Mouse (Mus musculus): ENCODE results near the gene Lcn3. TPM values are rescaled to one million over a fixed set of nuclear protein-coding genes. Genes with fewer than 3 reads are reported as not detected.

Gene Lcn3
- not detected in 2 replicates for polyA plus RNA-seq (2015; fragmentation: Nextera tagmentation; extraction: Ambion mirVana)

DNA sequence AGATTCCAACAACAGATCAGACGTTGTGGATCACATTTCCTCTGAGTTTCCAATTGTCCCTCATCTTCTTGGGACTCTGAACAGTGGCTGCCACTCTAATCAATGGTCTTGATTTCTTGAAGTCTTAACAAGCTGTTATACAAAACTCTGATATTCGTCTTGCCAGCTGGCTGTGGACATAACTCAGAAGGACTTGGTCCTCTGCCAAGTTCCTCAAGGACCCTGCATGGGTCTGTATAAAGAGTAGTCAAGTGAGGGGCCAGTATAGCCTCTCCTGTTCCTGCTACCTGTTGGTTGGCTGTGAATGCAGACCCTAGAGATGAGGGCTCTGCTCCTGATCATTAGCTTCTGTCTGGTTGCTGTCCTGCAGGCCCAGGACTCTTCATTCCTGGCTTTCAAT, at the start of gene Lcn3:
TSS of gene Lcn3 (plus strand) at position 301 of the 400 bp plus-strand sequence.

DNA sequence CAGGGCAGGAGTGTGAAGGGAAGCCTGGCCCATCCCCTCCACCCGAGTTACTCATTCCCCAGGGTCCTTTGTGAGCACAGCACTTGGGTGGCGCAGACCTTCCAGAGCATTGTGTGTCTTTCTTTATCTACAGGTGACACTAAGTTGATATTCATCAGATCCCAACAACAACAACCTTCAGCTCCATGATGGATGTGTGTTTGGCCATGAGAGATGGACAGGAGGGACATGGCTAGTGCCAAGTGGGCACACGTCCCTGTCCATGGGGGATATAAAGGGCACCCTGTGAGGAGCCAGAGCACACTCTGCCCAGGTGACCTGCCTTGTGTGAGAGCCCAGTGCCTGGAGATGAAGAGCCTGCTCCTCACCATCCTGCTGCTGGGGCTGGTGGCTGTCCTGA, 28.7 kb upstream of the Lcn3 start, which contains the start of gene Obp2b:
TSS of gene Obp2b (plus strand) at position 301 of the 400 bp plus-strand sequence.

DNA sequence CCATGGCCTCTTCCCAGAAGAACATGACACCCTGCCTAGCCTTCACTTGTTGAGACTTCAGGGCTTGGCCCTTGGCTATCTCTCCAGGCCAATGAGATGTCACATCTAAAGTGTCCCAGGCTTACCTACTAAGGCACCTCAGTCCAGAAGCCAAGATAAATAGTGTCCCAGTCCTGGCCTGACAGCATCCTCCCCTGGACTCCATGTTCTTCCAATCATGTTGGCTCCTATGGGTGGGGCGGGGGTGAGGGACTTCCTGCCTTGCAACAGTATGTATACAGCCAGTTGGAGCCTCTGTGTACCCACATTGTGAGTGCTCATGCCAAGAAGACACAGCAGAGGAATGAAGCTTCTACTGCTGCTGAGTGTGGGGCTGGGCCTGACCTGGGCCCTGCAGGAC, 11.3 kb downstream of the Lcn3 start, which contains the start of gene Lcn11:
TSS of gene Lcn11 (plus strand) at position 301 of the 400 bp plus-strand sequence.

DNA sequence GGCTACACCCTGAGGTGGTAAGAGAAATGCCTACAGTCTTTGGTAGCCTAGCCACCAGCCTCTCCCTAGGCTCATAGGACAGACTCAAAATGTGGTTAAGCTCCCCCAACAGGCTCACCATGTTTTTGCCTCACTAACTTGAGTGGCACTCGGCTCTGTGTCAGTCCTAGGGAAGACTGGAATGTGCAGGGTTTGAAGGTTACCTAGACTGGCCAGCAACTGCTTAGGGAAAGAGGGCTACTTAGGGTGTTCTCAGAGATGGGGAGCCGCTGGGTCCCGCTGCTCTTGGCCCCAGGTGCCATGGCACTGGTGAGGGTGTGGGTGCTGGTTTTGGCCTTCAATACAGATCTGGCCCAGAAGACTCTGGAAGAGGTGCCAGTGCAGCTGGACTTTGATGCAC, 16.6 kb downstream of the Lcn3 start, which contains the start of gene Gm13539:
TSS of gene Gm13539 (plus strand) at position 301 of the 400 bp plus-strand sequence.

DNA sequence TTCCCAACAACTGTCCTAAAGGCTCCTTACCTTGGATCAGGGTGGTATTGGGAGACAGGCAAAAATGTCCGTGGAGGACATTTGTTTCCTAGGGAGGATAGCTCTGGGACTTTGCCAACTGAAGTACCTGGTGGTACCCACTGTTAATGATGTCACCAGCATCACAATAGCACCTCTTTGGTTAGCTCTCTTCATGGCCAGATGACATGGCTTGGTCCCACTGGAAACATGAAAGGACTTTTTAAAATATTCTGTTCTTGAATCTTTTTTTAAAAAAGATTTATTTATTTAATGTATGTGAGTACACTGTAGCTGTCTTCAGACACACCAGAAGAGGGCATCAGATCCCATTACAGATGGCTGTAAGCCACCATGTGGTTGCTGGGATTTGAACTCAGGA, 50.4 kb downstream of the Lcn3 start, which contains the start of gene Glt6d1:
TSS of gene Glt6d1 (minus strand) at position 101 of the 400 bp plus-strand sequence.

Other genes with a start within 250 kb of the Lcn3 start
- 11.9 and 12.1 TPM in 2 replicates for gene Traf2, start 218.6 kb upstream of the Lcn3 start, polyA plus RNA-seq (2015; fragmentation: Nextera tagmentation; extraction: Ambion mirVana)
- gene Edf1, start 207.7 kb upstream of the Lcn3 start, polyA plus RNA-seq (2015; fragmentation: Nextera tagmentation; extraction: Ambion mirVana) = 403 and 421 TPM in 2 replicates
- gene Mamdc4, start 190.7 kb upstream of the Lcn3 start, polyA plus RNA-seq (2015; fragmentation: Nextera tagmentation; extraction: Ambion mirVana) = 1.0 and 3.1 TPM in 2 replicates
- 251 and 258 TPM in 2 replicates for gene Phpt1, start 190.3 kb upstream of the Lcn3 start, polyA plus RNA-seq (2015; fragmentation: Nextera tagmentation; extraction: Ambion mirVana)
- 20.4 and 21.5 TPM in 2 replicates for gene Ajm1, start 183.8 kb upstream of the Lcn3 start, polyA plus RNA-seq (2015; fragmentation: Nextera tagmentation; extraction: Ambion mirVana)
- gene Rabl6, start 157.0 kb upstream of the Lcn3 start, polyA plus RNA-seq (2015; fragmentation: Nextera tagmentation; extraction: Ambion mirVana) = 56.5 and 61.3 TPM in 2 replicates
- 0.45 and 0.50 TPM in 2 replicates for gene Ccdc183, start 147.9 kb upstream of the Lcn3 start, polyA plus RNA-seq (2015; fragmentation: Nextera tagmentation; extraction: Ambion mirVana)
- gene Tmem141, start 143.6 kb upstream of the Lcn3 start, polyA plus RNA-seq (2015; fragmentation: Nextera tagmentation; extraction: Ambion mirVana) = 63.4 and 65.7 TPM in 2 replicates
- 13.4 and 13.6 TPM in 2 replicates for gene Fcna, start 137.5 kb upstream of the Lcn3 start, polyA plus RNA-seq (2015; fragmentation: Nextera tagmentation; extraction: Ambion mirVana)
- not detected in 2 replicates for gene Lcn8, start 112.4 kb upstream of the Lcn3 start, polyA plus RNA-seq (2015; fragmentation: Nextera tagmentation; extraction: Ambion mirVana)
- gene Lcn5, start 107.6 kb upstream of the Lcn3 start, polyA plus RNA-seq (2015; fragmentation: Nextera tagmentation; extraction: Ambion mirVana) = not detected in 2 replicates
- not detected in 2 replicates for gene Lcn6, start 88.8 kb upstream of the Lcn3 start, polyA plus RNA-seq (2015; fragmentation: Nextera tagmentation; extraction: Ambion mirVana)
- not detected in 2 replicates for gene Lcn10, start 82.8 kb upstream of the Lcn3 start, polyA plus RNA-seq (2015; fragmentation: Nextera tagmentation; extraction: Ambion mirVana)
- gene Obp2a, start 65.5 kb upstream of the Lcn3 start, polyA plus RNA-seq (2015; fragmentation: Nextera tagmentation; extraction: Ambion mirVana) = not detected in 2 replicates
- 259 and 263 TPM in 2 replicates for gene Bmyc, start 58.8 kb upstream of the Lcn3 start, polyA plus RNA-seq (2015; fragmentation: Nextera tagmentation; extraction: Ambion mirVana)
- not detected in 2 replicates for gene Obp2b, start 28.6 kb upstream of the Lcn3 start, polyA plus RNA-seq (2015; fragmentation: Nextera tagmentation; extraction: Ambion mirVana)
- gene Lcn11, start 11.4 kb downstream of the Lcn3 start, polyA plus RNA-seq (2015; fragmentation: Nextera tagmentation; extraction: Ambion mirVana) = not detected in 2 replicates
- gene Gm13539, start 16.7 kb downstream of the Lcn3 start, polyA plus RNA-seq (2015; fragmentation: Nextera tagmentation; extraction: Ambion mirVana) = not detected in 2 replicates
- gene Glt6d1, start 50.3 kb downstream of the Lcn3 start, polyA plus RNA-seq (2015; fragmentation: Nextera tagmentation; extraction: Ambion mirVana) = not detected in 2 replicates
- not detected in 2 replicates for gene Lcn9, start 57.6 kb downstream of the Lcn3 start, polyA plus RNA-seq (2015; fragmentation: Nextera tagmentation; extraction: Ambion mirVana)
- gene Sohlh1, start 81.7 kb downstream of the Lcn3 start, polyA plus RNA-seq (2015; fragmentation: Nextera tagmentation; extraction: Ambion mirVana) = not detected in 2 replicates
- 32.2 and 34.0 TPM in 2 replicates for gene Kcnt1, start 98.2 kb downstream of the Lcn3 start, polyA plus RNA-seq (2015; fragmentation: Nextera tagmentation; extraction: Ambion mirVana)
- 43.7 and 44.5 TPM in 2 replicates for gene Camsap1, start 217.7 kb downstream of the Lcn3 start, polyA plus RNA-seq (2015; fragmentation: Nextera tagmentation; extraction: Ambion mirVana)